ENCODE assay signal across 18 mouse cellular contexts in the genomic region with DNA sequence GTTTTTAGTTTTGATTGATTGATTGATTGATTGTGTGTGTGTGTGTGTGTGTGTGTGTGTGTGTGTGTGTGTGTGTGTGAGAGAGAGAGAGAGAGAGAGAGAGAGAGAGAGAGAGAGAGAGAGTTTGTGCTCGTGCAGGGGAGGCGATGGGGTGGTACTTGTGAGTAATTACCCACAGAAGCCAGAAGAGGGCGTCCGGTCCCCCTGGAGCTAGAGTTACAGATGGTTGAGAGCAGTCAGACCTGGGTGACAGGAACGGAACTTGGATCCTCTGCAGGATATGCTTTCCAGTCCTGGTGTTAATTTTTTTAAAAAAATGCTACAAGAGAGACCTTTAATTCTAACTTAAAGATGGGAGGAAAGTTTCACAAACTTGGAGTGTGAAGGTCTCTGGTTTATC.
"Had no signal": no experiment of that assay in that cellular context is flagged by ENCODE, and none has a peak within 500 bp of the region (broad histone marks: within the 10 kb centered on the region; RNA-seq: fewer than 3 reads in every experiment).

No protein-coding gene starts in this region.

- H3K4me2 ChIP-seq: kidney, embryonic 15.5 days; limb, embryonic 13.5 days; liver, embryonic 12.5 days; lung, embryonic 14.5 days; midbrain, embryonic 13.5 days; neural tube, embryonic 13.5 days had no signal

- H3K9ac ChIP-seq: kidney, embryonic 15.5 days; limb, embryonic 13.5 days; liver, embryonic 12.5 days; lung, embryonic 14.5 days; midbrain, embryonic 13.5 days; neural tube, embryonic 13.5 days had no signal

- H3K4me3 ChIP-seq: kidney, embryonic 15.5 days; limb, embryonic 10.5 days; limb, embryonic 13.5 days; liver, embryonic 12.5 days; megakaryocyte, embryonic 14.5 days; midbrain, embryonic 10.5 days; midbrain, embryonic 13.5 days; myocyte; neural tube, embryonic 13.5 days had no signal

- H3K36me3 ChIP-seq: kidney, embryonic 15.5 days; limb, embryonic 10.5 days; limb, embryonic 13.5 days; liver, embryonic 12.5 days; midbrain, embryonic 10.5 days; midbrain, embryonic 13.5 days; neural tube, embryonic 13.5 days had no signal

- H3K27me3 ChIP-seq: kidney, embryonic 15.5 days; limb, embryonic 13.5 days; liver, embryonic 12.5 days; megakaryocyte, embryonic 14.5 days; midbrain, embryonic 13.5 days; neural tube, embryonic 13.5 days had no signal

- H3K27ac ChIP-seq: kidney, embryonic 15.5 days; limb, embryonic 10.5 days; limb, embryonic 13.5 days; liver, embryonic 12.5 days; midbrain, embryonic 10.5 days; midbrain, embryonic 13.5 days; neural tube, embryonic 13.5 days had no signal

- DNase-seq: kidney, adult 8-10 months; kidney, postnatal 10 days; liver; lung, embryonic 14.5 days; thymus, adult 2 months; thymus, postnatal 14 days had no signal

- H3K9me3 ChIP-seq: kidney, embryonic 15.5 days; limb, embryonic 10.5 days; liver, embryonic 12.5 days; neural tube, embryonic 13.5 days had no signal

- ATAC-seq: intestine, postnatal 0 days; liver, embryonic 12.5 days; lung, postnatal 0 days; midbrain, embryonic 13.5 days; midbrain, embryonic 16.5 days had no signal

- H3K4me1 ChIP-seq: kidney, embryonic 15.5 days; limb, embryonic 10.5 days; limb, embryonic 13.5 days; liver, embryonic 12.5 days; megakaryocyte, embryonic 14.5 days; midbrain, embryonic 10.5 days; midbrain, embryonic 13.5 days; neural tube, embryonic 13.5 days had no signal
